Mouse (Mus musculus): ENCODE results near the gene Arhgef18.

Gene Arhgef18

GRCm38 (mm10) chr8:3502217-3502616 is 109.4 kb downstream of the Arhgef18 start:
- DNase-seq (ENCODE audit: low spot score): no peak
